Mouse (Mus musculus): ENCODE results near the gene Tbx22. TPM values are rescaled to one million over a fixed set of nuclear protein-coding genes. Genes with fewer than 3 reads are reported as not detected.

Gene Tbx22
- not detected in 2 replicates for polyA plus RNA-seq (2012; rRNA removed)

- Histone ChIP-seq H3K36me3 (ENCODE audit: control insufficient read depth, insufficient read depth, low read length) (no peaks in the 10 kb centered on the region), H3K4me1 (ENCODE audit: control insufficient read depth, insufficient read depth, low read length) (no peaks in the 10 kb centered on the region), H3K27ac (ENCODE audit: insufficient read depth, low read depth, low read length) (no peak within 1 kb of the TSS), H3K4me3 (ENCODE audit: insufficient read depth, low read depth, low read length) (no peak within 1 kb of the TSS), H3K27me3 (replicated peaks; ENCODE audit: control insufficient read depth, insufficient read depth, low read length) (no peaks in the 10 kb centered on the region)
- WGBS = 44% methylated on average over 2 of the region's 2 CpGs
- TF ChIP-seq CTCF (conservative IDR thresholded peaks at IDR 0.05; ENCODE audit: insufficient read depth, insufficient read length, low read depth, low read length) (no peak), POLR2A (IDR thresholded peaks at IDR 0.05; ENCODE audit: low read depth, low read length) (no peak)
- no peak for DNase-seq
Measured at GRCm38 (mm10) chrX:107667664-107668063, at the start of gene Tbx22. Tbx22 (plus strand) TSS chrX:107667964.

- 31% methylated on average over 1 of the region's 1 CpGs for WGBS
- no peak for TF ChIP-seq CTCF (conservative IDR thresholded peaks at IDR 0.05; ENCODE audit: insufficient read depth, insufficient read length, low read depth, low read length)
- no peak for TF ChIP-seq POLR2A (IDR thresholded peaks at IDR 0.05; ENCODE audit: low read depth, low read length)
- Histone ChIP-seq H3K27ac (ENCODE audit: insufficient read depth, low read depth, low read length) (no peak overlapping the region), H3K36me3 (ENCODE audit: control insufficient read depth, insufficient read depth, low read length) (no peaks in the 10 kb centered on the region), H3K4me3 (ENCODE audit: insufficient read depth, low read depth, low read length) (no peak overlapping the region), H3K4me1 (ENCODE audit: control insufficient read depth, insufficient read depth, low read length) (no peaks in the 10 kb centered on the region), H3K27me3 (replicated peaks; ENCODE audit: control insufficient read depth, insufficient read depth, low read length) (no peaks in the 10 kb centered on the region)
- DNase-seq = no peak
Measured at GRCm38 (mm10) chrX:107668677-107669076, 913 bp downstream of the Tbx22 start.

- WGBS = 2% methylated on average over 10 of the region's 10 CpGs
- no peak for DNase-seq
- no peak overlapping the region for H3K27ac ChIP-seq (ENCODE audit: insufficient read depth, low read depth, low read length)
- no peak overlapping the region for H3K4me3 ChIP-seq (ENCODE audit: insufficient read depth, low read depth, low read length)
- no peaks in the 10 kb centered on the region for H3K36me3 ChIP-seq (ENCODE audit: control insufficient read depth, insufficient read depth, low read length)
- no peaks in the 10 kb centered on the region for H3K4me1 ChIP-seq (ENCODE audit: control insufficient read depth, insufficient read depth, low read length)
- TF ChIP-seq POLR2A (IDR thresholded peaks at IDR 0.05; ENCODE audit: low read depth, low read length) = no peak
- TF ChIP-seq CTCF (conservative IDR thresholded peaks at IDR 0.05; ENCODE audit: insufficient read depth, insufficient read length, low read depth, low read length) = no peak
- H3K27me3 ChIP-seq (replicated peaks; ENCODE audit: control insufficient read depth, insufficient read depth, low read length) = no peaks in the 10 kb centered on the region
Measured at GRCm38 (mm10) chrX:107679203-107679602, 11.4 kb downstream of the Tbx22 start.

GRCm38 (mm10) chrX:107708584-107708983, 40.8 kb downstream of the Tbx22 start:
- Histone ChIP-seq H3K27ac (ENCODE audit: insufficient read depth, low read depth, low read length) (no peak overlapping the region), H3K4me1 (ENCODE audit: control insufficient read depth, insufficient read depth, low read length) (no peaks in the 10 kb centered on the region), H3K4me3 (ENCODE audit: insufficient read depth, low read depth, low read length) (no peak overlapping the region), H3K36me3 (ENCODE audit: control insufficient read depth, insufficient read depth, low read length) (no peaks in the 10 kb centered on the region), H3K27me3 (replicated peaks; ENCODE audit: control insufficient read depth, insufficient read depth, low read length) (no peaks in the 10 kb centered on the region)
- 92% methylated on average over 1 of the region's 1 CpGs for WGBS
- no peak for TF ChIP-seq POLR2A (IDR thresholded peaks at IDR 0.05; ENCODE audit: low read depth, low read length)
- TF ChIP-seq CTCF (conservative IDR thresholded peaks at IDR 0.05; ENCODE audit: insufficient read depth, insufficient read length, low read depth, low read length) = no peak
- DNase-seq = no peak

- H3K4me3 ChIP-seq (ENCODE audit: insufficient read depth, low read depth, low read length) = no peak overlapping the region
- no peak for TF ChIP-seq POLR2A (IDR thresholded peaks at IDR 0.05; ENCODE audit: low read depth, low read length)
- TF ChIP-seq CTCF (conservative IDR thresholded peaks at IDR 0.05; ENCODE audit: insufficient read depth, insufficient read length, low read depth, low read length) = no peak
- no peaks in the 10 kb centered on the region for H3K4me1 ChIP-seq (ENCODE audit: control insufficient read depth, insufficient read depth, low read length)
- no peaks in the 10 kb centered on the region for H3K27me3 ChIP-seq (replicated peaks; ENCODE audit: control insufficient read depth, insufficient read depth, low read length)
- H3K27ac ChIP-seq (ENCODE audit: insufficient read depth, low read depth, low read length) = no peak overlapping the region
- no peaks in the 10 kb centered on the region for H3K36me3 ChIP-seq (ENCODE audit: control insufficient read depth, insufficient read depth, low read length)
- WGBS = 0% methylated on average over 1 of the region's 1 CpGs
- DNase-seq = no peak
Measured at GRCm38 (mm10) chrX:107723541-107723940, 55.8 kb downstream of the Tbx22 start.

Other genes with a start within 250 kb of the Tbx22 start
- gene Tent5d, start 124.6 kb downstream of the Tbx22 start, polyA plus RNA-seq (2012; rRNA removed) = not detected in 2 replicates
- gene 2610002M06Rik, start 148.4 kb downstream of the Tbx22 start, polyA plus RNA-seq (2012; rRNA removed) = 3.1 and 3.6 TPM in 2 replicates

Measured in kidney, adult 2 months (tissue).